Mouse (Mus musculus) midbrain, embryonic 14.5 days (tissue): ENCODE measurements at regions not wholly inside any gene's neighbourhood (a gene's known extent, or its start where the extent isn't known, plus 50 kb on each side); places are given as distances from the start of the nearest gene placed in this dataset.
A peak's percentile ranks its signal among the peaks of the same experiment; 100 is the strongest.

Experiments used
- ATAC-seq: fragments of 200-750 bp; cut with Nextera tagmentation; 2 replicates; pipeline ENCODE4 v1.8.0; 2017; ENCODE audit warnings: moderate number of reproducible peaks, moderate library complexity; ENCODE audit not compliant: low FRiP score, low TSS enrichment
- DNase-seq: peaks from one replicate; pipeline ENCODE4 v3.0.0-alpha.2; 2015
- H3K27ac ChIP-seq: fragments of 300-500 bp; sonication (generic); replicated peaks from 2 replicates; pipeline ENCODE4 v1.5.1; 2014; ENCODE audit warnings: mild to moderate bottlenecking, low read depth, low read length, moderate library complexity
- H3K27me3 ChIP-seq: fragments of 300-500 bp; sonication (generic); 2 replicates; pipeline ENCODE4 v1.6.1; 2014; ENCODE audit warnings: low read length, control low read depth, mixed read lengths; ENCODE audit not compliant: control insufficient read depth, insufficient read depth
- H3K36me3 ChIP-seq: fragments of 300-500 bp; sonication (generic); 2 replicates; pipeline ENCODE4 v1.6.1; 2014; ENCODE audit warnings: low read length, control low read depth; ENCODE audit not compliant: control insufficient read depth, insufficient read depth
- H3K4me1 ChIP-seq: fragments of 300-500 bp; sonication (generic); 2 replicates; pipeline ENCODE4 v1.6.1; 2014; ENCODE audit warnings: mild to moderate bottlenecking, antibody characterized with exemption, low read length, control low read depth; ENCODE audit not compliant: control insufficient read depth, insufficient read depth
- H3K4me2 ChIP-seq: fragments of 300-500 bp; sonication (generic); 2 replicates; pipeline ENCODE4 v1.6.1; 2014; ENCODE audit warnings: mild to moderate bottlenecking, low read length, moderate library complexity
- H3K4me3 ChIP-seq: fragments of 300-500 bp; sonication (generic); replicated peaks from 2 replicates; pipeline ENCODE4 v1.5.1; 2014; ENCODE audit warnings: low read depth, low read length
- H3K9ac ChIP-seq: fragments of 300-500 bp; sonication (generic); replicated peaks from 2 replicates; pipeline ENCODE4 v1.6.1; 2014; ENCODE audit warnings: mild to moderate bottlenecking, low read length, moderate library complexity
- H3K9me3 ChIP-seq: fragments of 300-500 bp; sonication (generic); 2 replicates; pipeline ENCODE4 v1.6.1; 2016; ENCODE audit warnings: low read length, control low read depth, mixed read lengths; ENCODE audit not compliant: control insufficient read depth
- WGBS: fragments of 180-500 bp; shearing (Covaris S2); extraction: QIAGEN DNeasy Blood & Tissue Kit; methylation state at CpG from one replicate; pipeline ENCODE4 v1.1.7; 2014; 5-methylcytosine and 5-hydroxymethylcytosine counted together

DNA sequence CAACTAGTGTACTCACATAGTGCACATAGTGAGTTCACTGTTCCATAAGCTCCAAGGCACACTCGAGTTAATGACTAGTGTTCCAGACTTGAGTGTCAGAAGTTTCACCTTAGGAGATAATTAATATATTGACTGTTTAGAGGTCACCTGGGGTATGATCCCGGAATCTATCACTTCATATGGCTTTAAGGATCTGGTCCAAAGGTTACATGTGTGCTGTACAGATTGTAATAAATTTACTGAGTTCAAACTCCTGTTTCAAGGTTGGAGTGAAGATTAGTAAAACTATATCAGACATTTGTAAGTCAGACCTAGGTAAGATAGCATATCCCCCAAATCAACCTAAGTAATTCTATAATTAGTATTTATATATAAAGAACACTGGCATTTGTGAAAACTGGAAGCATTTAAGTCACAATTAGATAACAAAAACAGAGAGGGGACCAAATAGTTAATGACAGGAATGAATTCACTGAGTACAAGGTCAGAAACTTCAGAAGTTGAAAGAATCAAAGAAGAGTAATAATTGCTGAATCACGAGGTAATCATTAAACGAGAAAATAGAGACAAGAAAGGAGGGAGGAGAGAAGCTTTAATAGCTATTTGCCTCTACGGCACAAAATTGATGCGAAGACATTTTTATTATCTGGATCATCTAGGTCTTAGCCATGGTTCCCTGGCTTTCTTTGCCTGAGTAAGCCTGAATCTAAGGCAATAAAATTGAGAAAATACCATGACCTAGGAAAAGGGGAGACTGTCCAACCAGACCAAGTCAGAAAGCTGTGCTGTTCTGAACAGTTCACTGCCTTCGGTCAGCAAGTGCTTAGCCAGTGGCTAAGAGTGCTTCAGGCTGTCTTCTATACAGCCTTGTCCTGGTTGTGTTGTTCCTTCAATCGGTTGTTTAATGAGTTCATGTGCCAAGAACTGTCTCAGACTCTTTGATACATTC lies 112.6 kb upstream of the Zfand5 start:
- Histone ChIP-seq H3K4me1 (no peaks in the 10 kb centered on the region), H3K9ac (no peak overlapping the region), H3K27me3 (0 out of 2 replicates have a peak, but pooled peaks cover 3% of the 10 kb centered on the region), H3K9me3 (no peaks in the 10 kb centered on the region), H3K27ac (no peak overlapping the region), H3K4me3 (no peak overlapping the region), H3K4me2 (no peak overlapping the region), H3K36me3 (no peaks in the 10 kb centered on the region)
- DNase-seq (no peak), ATAC-seq (no peak)
- 40% methylated on average over 8 of the region's 8 CpGs for WGBS

DNA sequence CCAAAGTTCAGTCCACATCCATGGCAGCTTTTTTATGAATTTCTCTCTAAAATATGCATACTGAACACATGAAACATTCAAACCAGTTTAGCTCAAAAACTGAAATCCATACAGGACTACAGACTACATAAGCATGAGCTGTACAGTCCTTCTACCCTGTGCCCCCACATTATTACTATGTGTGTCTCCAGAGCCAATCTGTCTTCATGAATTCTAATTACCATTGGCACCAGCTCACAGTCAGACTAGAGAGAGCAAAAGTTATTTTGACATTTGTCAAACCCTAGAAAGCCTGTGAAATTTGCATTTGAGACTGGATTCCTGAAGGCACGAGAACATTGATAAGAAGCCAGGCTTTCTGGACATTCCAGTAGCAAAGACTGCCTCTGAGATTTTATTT lies 117.9 kb upstream of the Zfand5 start:
- Histone ChIP-seq H3K4me2 (no peak overlapping the region), H3K9me3 (no peaks in the 10 kb centered on the region), H3K27ac (no peak overlapping the region), H3K4me3 (no peak overlapping the region), H3K27me3 (no peaks in the 10 kb centered on the region), H3K4me1 (no peaks in the 10 kb centered on the region), H3K9ac (no peak overlapping the region), H3K36me3 (no peaks in the 10 kb centered on the region)
- ATAC-seq (no peak), DNase-seq (no peak)
- WGBS = 32% methylated on average over 1 of the region's 1 CpGs

- H3K4me3 ChIP-seq = no peak overlapping the region
- H3K27ac ChIP-seq = no peak overlapping the region
- no peaks in the 10 kb centered on the region for H3K4me1 ChIP-seq
- WGBS = 6% methylated on average over 3 of the region's 3 CpGs
- no peaks in the 10 kb centered on the region for H3K27me3 ChIP-seq
- no peaks in the 10 kb centered on the region for H3K9me3 ChIP-seq
- H3K36me3 ChIP-seq = no peaks in the 10 kb centered on the region
- peak; percentile 74 for DNase-seq
- ATAC-seq = peak; percentile 73
- H3K9ac ChIP-seq = no peak overlapping the region
- no peak overlapping the region for H3K4me2 ChIP-seq
Observed at GRCm38 (mm10) chr19:21152027-21152426, 120.1 kb upstream of the Zfand5 start.

- Histone ChIP-seq H3K4me3 (no peak overlapping the region), H3K27ac (no peak overlapping the region), H3K9ac (no peak overlapping the region), H3K9me3 (no peaks in the 10 kb centered on the region), H3K4me2 (no peak overlapping the region), H3K36me3 (no peaks in the 10 kb centered on the region), H3K27me3 (no peaks in the 10 kb centered on the region), H3K4me1 (no peaks in the 10 kb centered on the region)
- 72% methylated on average over 3 of the region's 3 CpGs for WGBS
- ATAC-seq (no peak), DNase-seq (no peak)
Observed at GRCm38 (mm10) chr19:21150849-21151248, 121.2 kb upstream of the Zfand5 start.

GRCm38 (mm10) chr19:21150241-21150640 lies 121.8 kb upstream of the Zfand5 start:
- WGBS = 89% methylated on average over 1 of the region's 1 CpGs

DNA sequence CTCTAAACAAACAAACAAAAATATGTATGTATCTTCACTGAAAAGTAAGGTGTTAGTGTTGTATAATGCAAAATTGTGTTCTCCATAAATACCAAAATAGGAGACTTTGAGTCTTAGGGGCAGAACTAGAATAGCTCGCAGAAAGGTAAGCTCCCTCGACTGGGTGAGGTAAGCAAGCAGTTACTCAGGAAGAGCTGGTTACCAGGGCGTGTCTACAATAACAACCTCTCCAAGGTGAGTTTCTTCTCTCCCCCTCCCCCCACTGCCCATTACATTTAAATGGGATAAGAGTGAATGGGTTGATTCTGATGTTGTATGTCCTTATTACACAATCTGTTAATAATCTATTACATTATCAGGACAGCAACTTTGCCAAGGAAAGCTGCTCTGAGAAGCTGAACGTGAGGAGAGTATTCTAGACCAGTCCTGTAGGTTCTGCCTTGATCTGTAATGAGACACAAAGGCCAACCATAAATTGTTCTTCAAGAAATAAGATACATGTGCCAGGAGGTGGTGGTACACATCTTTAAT lies 125.2 kb upstream of the Zfand5 start:
- no peak overlapping the region for H3K9ac ChIP-seq
- DNase-seq = no peak
- 95% methylated on average over 4 of the region's 4 CpGs for WGBS
- H3K36me3 ChIP-seq = no peaks in the 10 kb centered on the region
- H3K9me3 ChIP-seq = no peaks in the 10 kb centered on the region
- H3K4me2 ChIP-seq = no peak overlapping the region
- ATAC-seq = no peak
- H3K27me3 ChIP-seq = no peaks in the 10 kb centered on the region
- peaks cover 12% of the 10 kb centered on the region; the same call in 1 of the 2 replicates for H3K4me1 ChIP-seq
- no peak overlapping the region for H3K27ac ChIP-seq
- H3K4me3 ChIP-seq = no peak overlapping the region

More at GRCm38 (mm10) chr19:21150241-21150640, 121.8 kb upstream of the Zfand5 start:
- Histone ChIP-seq H3K9me3 (no peaks in the 10 kb centered on the region), H3K36me3 (no peaks in the 10 kb centered on the region), H3K4me3 (no peak overlapping the region), H3K4me1 (no peaks in the 10 kb centered on the region), H3K9ac (no peak overlapping the region), H3K4me2 (no peak overlapping the region), H3K27me3 (no peaks in the 10 kb centered on the region), H3K27ac (no peak overlapping the region)
- ATAC-seq (no peak), DNase-seq (no peak)

DNA sequence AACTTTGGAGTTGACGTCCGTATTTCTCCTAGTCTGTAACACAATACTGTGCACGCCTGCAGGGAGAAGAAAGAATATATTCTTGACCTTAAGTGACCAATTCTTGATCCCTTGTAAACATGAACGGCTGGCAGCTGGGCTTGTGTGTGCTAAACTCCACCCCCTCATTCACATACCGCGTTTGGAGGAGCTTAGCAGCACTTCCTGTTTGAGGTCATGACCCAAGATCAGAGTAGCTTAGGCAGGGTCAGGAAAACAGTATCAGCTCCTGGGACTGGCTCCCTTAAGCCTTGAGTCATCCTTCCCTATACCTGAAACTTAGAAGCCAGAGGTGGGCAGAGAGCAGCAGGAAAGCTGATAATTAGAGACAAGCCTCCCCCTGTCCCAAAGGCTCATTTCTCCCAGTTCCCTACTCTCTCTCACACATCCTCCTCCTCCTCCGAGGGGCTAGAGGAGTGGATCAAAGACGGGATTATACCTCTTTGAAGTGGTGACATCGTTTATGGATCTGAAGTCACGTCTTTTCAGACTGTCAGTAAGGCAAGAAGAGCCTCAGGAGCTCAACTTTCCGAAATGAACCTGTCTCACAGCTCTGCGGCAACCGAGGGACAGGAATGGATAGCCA lies 127.3 kb upstream of the Zfand5 start:
- Histone ChIP-seq H3K27me3 (no peaks in the 10 kb centered on the region), H3K27ac (no peak overlapping the region), H3K4me1 (peaks cover 12% of the 10 kb centered on the region; the same call in 1 of the 2 replicates), H3K36me3 (no peaks in the 10 kb centered on the region), H3K4me2 (no peak overlapping the region), H3K9me3 (no peaks in the 10 kb centered on the region), H3K9ac (no peak overlapping the region), H3K4me3 (no peak overlapping the region)
- peak; percentile 36 for DNase-seq
- no peak for ATAC-seq
- 7% methylated on average over 13 of the region's 13 CpGs for WGBS

- no peak for DNase-seq
Observed at GRCm38 (mm10) chr19:21143970-21144595, 128.0 kb upstream of the Zfand5 start.

More at GRCm38 (mm10) chr19:21143970-21144595, 128.0 kb upstream of the Zfand5 start:
- Histone ChIP-seq H3K4me1 (peaks cover 12% of the 10 kb centered on the region; the same call in 1 of the 2 replicates), H3K27me3 (no peaks in the 10 kb centered on the region), H3K36me3 (no peaks in the 10 kb centered on the region), H3K4me2 (no peak overlapping the region), H3K9ac (no peak overlapping the region), H3K4me3 (no peak overlapping the region), H3K27ac (no peak overlapping the region), H3K9me3 (no peaks in the 10 kb centered on the region)
- 29% methylated on average over 7 of the region's 7 CpGs for WGBS
- ATAC-seq = no peak
